ENCODE assay signal across 21 mouse cellular contexts in the genomic region with DNA sequence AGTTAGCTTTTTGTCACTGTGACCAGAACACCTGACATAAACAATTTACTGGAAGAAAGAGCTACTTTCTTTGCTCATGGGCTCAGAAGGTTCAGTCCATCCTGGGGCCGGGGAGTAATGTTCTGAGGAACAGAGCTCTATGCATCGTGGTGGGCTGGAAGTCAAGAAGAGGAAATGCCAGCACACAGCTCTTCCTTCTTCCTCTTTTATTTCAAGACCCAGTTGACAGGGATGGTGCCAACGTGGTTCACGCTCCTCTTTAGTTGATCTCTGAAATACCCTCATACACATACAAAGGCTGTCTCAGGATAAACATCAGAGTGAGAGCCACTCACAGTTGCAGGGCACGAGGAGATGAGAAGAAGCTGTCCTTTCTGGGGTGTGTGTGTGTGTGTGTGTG.
"Had no signal": no experiment of that assay in that cellular context is flagged by ENCODE, and none has a peak within 500 bp of the region (broad histone marks: within the 10 kb centered on the region; RNA-seq: fewer than 3 reads in every experiment).

No protein-coding gene starts in this region.

- H3K36me3 ChIP-seq: lung, embryonic 15.5 days; midbrain, embryonic 12.5 days; neural tube, embryonic 13.5 days; neural tube, embryonic 15.5 days; stomach, embryonic 15.5 days had no signal

- H3K4me1 ChIP-seq: megakaryocyte, embryonic 14.5 days; stomach, embryonic 15.5 days had no signal

- H3K27ac ChIP-seq: liver, embryonic 14.5 days; lung, embryonic 15.5 days; macrophage; midbrain, embryonic 12.5 days; neural tube, embryonic 13.5 days; neural tube, embryonic 15.5 days; stomach, embryonic 15.5 days; stomach, postnatal 0 days had no signal

- H3K4me3 ChIP-seq: lung, embryonic 15.5 days; megakaryocyte, embryonic 14.5 days; midbrain, embryonic 12.5 days; myocyte; neural tube, embryonic 13.5 days; neural tube, embryonic 15.5 days; stomach, embryonic 15.5 days had no signal

- H3K9me3 ChIP-seq: lung, embryonic 15.5 days; midbrain, embryonic 12.5 days; neural tube, embryonic 13.5 days; neural tube, embryonic 15.5 days; stomach, embryonic 15.5 days had no signal

- ATAC-seq: lung, postnatal 0 days; midbrain, embryonic 16.5 days had no signal

- H3K27me3 ChIP-seq: lung, embryonic 15.5 days; neural tube, embryonic 13.5 days; neural tube, embryonic 15.5 days; stomach, embryonic 15.5 days had no signal

- H3K9ac ChIP-seq: liver, embryonic 14.5 days; lung, embryonic 15.5 days; midbrain, embryonic 12.5 days; neural tube, embryonic 13.5 days; neural tube, embryonic 15.5 days; stomach, embryonic 15.5 days had no signal

- DNase-seq: lung, adult 18-20 months; lung, postnatal 14 days; lung, postnatal 36 days; midbrain, embryonic 14.5 days; retina, postnatal 1 day; right cerebral cortex, adult 18-20 months; right cerebral cortex, postnatal 14 days; thymus, postnatal 14 days; thymus, postnatal 36 days had no signal
